Mouse (Mus musculus): ENCODE results near the gene Ptprg. TPM values are rescaled to one million over a fixed set of nuclear protein-coding genes. Genes with fewer than 3 reads are reported as not detected.
"Not testable (repeated sequence)": the region's sequence is repeated elsewhere in the genome, so short reads cannot be mapped to it uniquely, and the experiment has no call there.

Ptprg gene
- polyA plus RNA-seq, 1 experiment from 2014 or later = 34.4 TPM

DNA sequence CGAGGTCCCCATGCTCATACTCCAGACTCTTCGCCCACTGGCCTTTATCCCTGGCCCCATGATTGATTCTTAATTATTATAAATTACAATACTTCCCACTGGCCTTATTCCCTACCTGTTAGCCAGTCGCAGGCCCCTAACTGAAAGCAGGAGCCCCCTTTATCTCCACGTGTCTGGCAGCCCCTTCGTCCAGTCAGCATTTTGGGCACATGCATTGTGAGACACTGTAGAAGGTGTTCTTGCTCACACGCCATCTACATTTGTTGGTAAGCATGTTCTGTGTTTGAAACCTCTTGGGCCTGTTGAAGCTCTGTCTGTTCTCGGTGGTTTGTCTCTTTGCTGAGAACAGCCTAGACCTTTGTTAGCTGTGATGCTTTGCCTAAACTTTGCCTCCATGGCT, 259.0 kb downstream of the Ptprg start:
- no peak overlapping the region for H3K27ac ChIP-seq
- no peak overlapping the region for H3K9ac ChIP-seq
- no peak for ATAC-seq (ENCODE audit: insufficient number of reproducible peaks, insufficient read depth, low FRiP score, low TSS enrichment, low read depth)
- no peaks in the 10 kb centered on the region for H3K36me3 ChIP-seq
- no peak overlapping the region for H3K4me3 ChIP-seq
- H3K9me3 ChIP-seq = no peaks in the 10 kb centered on the region
- H3K4me1 ChIP-seq = peaks cover 16% of the 10 kb centered on the region
- H3K4me2 ChIP-seq = no peak overlapping the region
- no peaks in the 10 kb centered on the region for H3K27me3 ChIP-seq
- 86% methylated on average over 7 of the region's 7 CpGs for WGBS

DNA sequence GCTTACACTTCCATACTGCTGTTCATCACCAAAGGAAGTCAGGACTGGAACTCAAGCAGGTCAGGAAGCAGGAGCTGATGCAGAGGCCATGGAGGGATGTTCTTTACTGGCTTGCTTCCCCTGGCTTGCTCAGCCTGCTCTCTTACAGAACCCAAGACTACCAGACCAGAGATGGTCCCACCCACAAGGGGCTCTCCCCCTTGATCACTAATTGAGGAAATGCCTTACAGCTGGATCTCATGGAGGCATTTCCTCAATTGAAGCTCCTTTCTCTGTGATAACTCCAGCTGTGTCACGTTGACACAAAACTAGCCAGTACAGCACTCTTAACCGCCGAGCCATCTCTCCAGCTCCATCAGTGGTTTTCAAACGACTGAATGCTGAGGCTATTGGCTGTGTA, 261.5 kb downstream of the Ptprg start:
- H3K9ac ChIP-seq; H3K27ac ChIP-seq; H3K4me2 ChIP-seq; H3K4me3 ChIP-seq; H3K27me3 ChIP-seq; H3K36me3 ChIP-seq; H3K9me3 ChIP-seq; ATAC-seq (ENCODE audit: insufficient number of reproducible peaks, insufficient read depth, low FRiP score, low TSS enrichment, low read depth): not testable (repeated sequence)
- peaks cover 16% of the 10 kb centered on the region for H3K4me1 ChIP-seq
- 40% methylated on average over 4 of the region's 4 CpGs for WGBS

DNA sequence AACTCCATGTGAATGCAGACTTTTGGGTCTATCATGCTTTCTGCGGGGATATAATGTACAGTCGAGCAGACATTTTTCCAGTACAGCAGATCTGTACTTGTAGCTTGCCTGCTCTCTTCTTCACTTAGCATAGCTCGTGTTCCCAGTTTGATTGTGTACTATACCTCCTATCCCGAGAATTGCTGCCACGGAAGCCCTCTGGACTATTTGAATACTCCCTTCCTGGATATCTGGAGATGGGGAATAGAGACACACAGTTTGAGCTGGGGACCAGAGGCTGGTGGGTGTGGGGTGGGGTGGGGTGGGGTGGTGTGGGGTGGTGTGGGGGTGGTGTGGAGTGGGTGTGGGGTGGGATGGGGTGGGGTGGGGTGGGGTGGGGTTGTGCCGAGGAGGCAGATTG, 263.9 kb downstream of the Ptprg start:
- Histone ChIP-seq H3K9ac (no peak overlapping the region), H3K27ac (no peak overlapping the region), H3K4me3 (no peak overlapping the region), H3K36me3 (no peaks in the 10 kb centered on the region), H3K9me3 (no peaks in the 10 kb centered on the region), H3K4me2 (no peak overlapping the region), H3K4me1 (peaks cover 11% of the 10 kb centered on the region), H3K27me3 (no peaks in the 10 kb centered on the region)
- WGBS = 83% methylated on average over 6 of the region's 6 CpGs
- no peak for ATAC-seq (ENCODE audit: insufficient number of reproducible peaks, insufficient read depth, low FRiP score, low TSS enrichment, low read depth)

DNA sequence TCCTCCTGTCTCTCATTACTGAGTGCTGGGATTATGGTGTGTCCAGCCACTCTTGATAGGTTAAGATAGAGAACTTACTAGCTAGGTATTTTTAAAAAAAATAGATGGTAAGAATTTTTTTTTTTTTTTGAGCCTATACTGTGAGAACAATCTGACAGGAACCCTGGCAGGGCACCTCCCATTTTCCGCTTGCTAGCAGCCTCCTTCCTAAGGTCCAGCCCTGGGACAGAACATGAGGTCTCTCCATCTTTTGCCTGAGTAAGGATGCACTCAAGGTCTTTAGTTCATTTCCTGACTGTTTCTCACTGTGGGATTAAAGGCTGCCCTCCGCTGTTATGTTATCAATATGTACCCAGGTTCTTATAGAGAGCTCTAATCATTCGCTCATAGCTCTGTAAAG, 264.7 kb downstream of the Ptprg start:
- WGBS = 86% methylated on average over 3 of the region's 3 CpGs
- Histone ChIP-seq H3K9ac (no peak overlapping the region), H3K4me1 (peaks cover 16% of the 10 kb centered on the region), H3K4me3 (no peak overlapping the region), H3K9me3 (no peaks in the 10 kb centered on the region), H3K36me3 (no peaks in the 10 kb centered on the region), H3K27ac (no peak overlapping the region), H3K27me3 (no peaks in the 10 kb centered on the region), H3K4me2 (no peak overlapping the region)
- ATAC-seq (ENCODE audit: insufficient number of reproducible peaks, insufficient read depth, low FRiP score, low TSS enrichment, low read depth) = no peak

DNA sequence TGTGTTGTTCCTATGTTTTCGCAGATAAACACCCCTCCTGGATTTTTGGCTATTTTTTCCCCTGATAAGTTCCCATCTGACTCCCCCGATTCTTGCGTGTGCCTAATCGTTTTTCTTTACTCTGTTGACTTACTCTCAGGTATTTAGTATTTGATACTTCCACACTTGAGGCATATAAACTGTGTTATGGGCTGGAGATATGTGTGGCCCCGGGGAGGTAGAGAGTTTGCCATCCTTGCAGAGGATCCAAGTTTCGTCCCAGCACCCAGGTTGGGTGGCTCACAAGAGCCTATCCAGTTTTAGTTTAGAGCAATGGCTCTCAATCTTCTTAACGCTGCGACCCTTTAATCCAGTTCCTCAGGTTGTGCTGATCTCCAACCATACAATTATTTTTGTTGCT, 265.4 kb downstream of the Ptprg start:
- Histone ChIP-seq H3K27ac (no peak overlapping the region), H3K4me2 (no peak overlapping the region), H3K36me3 (no peaks in the 10 kb centered on the region), H3K4me1 (peaks cover 22% of the 10 kb centered on the region), H3K27me3 (no peaks in the 10 kb centered on the region), H3K4me3 (no peak overlapping the region), H3K9me3 (no peaks in the 10 kb centered on the region), H3K9ac (no peak overlapping the region)
- 88% methylated on average over 8 of the region's 8 CpGs for WGBS
- no peak for ATAC-seq (ENCODE audit: insufficient number of reproducible peaks, insufficient read depth, low FRiP score, low TSS enrichment, low read depth)

DNA sequence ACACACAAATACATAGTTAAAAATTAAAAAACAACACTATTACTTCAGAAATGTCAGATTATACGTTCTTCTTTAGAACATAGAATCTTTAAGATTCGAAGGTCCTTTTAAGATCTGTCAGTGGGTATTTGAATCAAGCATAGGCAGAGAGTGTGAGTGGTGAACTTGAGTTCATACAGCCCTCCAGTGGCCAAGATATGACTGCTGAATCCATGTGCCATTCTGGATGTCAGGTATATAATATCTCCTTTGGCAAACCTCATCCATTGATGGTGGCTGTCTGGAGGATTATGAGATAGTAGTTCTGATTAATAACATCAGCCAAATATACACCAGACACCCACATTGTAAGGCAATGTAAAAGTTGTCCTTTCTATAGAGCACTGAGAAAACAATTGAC, 266.0 kb downstream of the Ptprg start:
- H3K4me1 ChIP-seq = peaks cover 27% of the 10 kb centered on the region
- WGBS = 86% methylated on average over 2 of the region's 2 CpGs

DNA sequence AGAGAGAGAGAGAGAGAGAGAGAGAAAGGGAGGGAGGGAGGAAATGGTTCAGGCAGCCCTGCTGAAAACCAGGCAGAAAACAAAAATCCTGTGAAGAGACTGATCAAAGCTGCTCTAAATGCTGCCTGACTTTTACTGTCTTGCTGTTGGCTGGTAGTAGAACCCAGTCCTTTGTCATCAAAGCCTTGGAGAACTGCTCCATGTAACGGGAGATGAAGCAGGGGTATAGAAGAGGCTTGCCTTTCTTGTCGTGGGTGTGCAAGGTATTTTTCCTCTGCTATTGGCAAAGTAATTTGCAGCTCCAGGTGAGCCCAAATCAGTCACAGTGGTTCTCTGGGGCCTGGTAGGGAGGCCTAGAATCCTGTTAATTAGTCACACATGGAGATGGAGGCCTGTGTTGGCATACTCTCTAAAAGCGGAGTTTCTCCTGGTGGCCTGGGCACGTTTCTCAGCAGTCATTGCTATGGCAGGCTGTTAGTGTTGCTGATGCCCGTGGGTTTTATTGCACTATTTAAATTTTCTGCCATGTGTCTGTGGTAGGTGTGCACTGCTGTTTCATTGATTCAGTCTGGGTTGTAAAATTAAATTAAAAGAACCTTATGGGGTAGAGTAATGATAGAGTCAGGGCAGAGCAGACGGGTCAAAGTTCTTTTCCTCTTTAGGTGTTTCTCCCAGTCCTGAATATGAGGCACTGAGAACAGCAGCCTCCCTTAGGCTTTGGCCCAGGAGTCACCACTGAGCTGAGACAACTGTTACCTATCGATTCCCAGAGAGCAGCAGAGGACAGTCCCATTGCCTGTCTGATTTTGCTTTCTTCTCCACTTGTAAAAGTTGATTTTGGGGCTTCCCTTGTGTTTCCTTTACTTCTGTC, 269.7 kb downstream of the Ptprg start:
- no peak; the same call in 1 of the 2 replicates for ATAC-seq (ENCODE audit: insufficient number of reproducible peaks, insufficient read depth, low FRiP score, low TSS enrichment, low read depth)
- WGBS = 28% methylated on average over 7 of the region's 7 CpGs
- Histone ChIP-seq H3K9ac (0 out of 2 replicates have a peak overlapping the region, but pooled peaks have one; percentile 21), H3K27ac (peak overlapping the region; percentile 14; the same call in 1 of the 2 replicates), H3K4me1 (peaks cover 43% of the 10 kb centered on the region), H3K4me3 (no peak overlapping the region), H3K27me3 (no peaks in the 10 kb centered on the region), H3K4me2 (no peak overlapping the region), H3K9me3 (no peaks in the 10 kb centered on the region), H3K36me3 (no peaks in the 10 kb centered on the region)

More for the DNA sequence above, 266.0 kb downstream of the Ptprg start:
- ATAC-seq (ENCODE audit: insufficient number of reproducible peaks, insufficient read depth, low FRiP score, low TSS enrichment, low read depth) = no peak
- Histone ChIP-seq H3K9ac (no peak overlapping the region), H3K27ac (no peak overlapping the region), H3K4me3 (no peak overlapping the region), H3K9me3 (no peaks in the 10 kb centered on the region), H3K36me3 (no peaks in the 10 kb centered on the region), H3K4me2 (no peak overlapping the region), H3K27me3 (no peaks in the 10 kb centered on the region)

DNA sequence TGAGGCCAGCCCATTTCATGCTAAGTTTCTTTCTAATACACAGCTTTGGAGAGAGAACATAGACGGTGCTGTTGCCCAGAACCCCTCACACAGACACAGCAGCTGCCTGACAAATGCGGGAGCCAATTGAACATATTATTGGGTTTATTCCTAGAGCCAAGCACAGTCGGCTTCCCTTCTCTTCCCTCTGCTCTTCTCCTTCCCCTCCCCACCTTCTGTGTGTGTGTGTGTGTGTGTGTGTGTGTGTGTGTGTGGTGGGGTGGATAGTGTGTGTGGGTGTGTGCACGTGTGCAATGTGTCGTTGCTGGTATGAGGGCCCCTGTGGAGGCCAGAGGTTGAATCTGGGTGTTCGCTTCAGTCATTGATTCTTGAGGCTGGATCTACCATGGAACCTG, 270.4 kb downstream of the Ptprg start:
- 69% methylated on average over 6 of the region's 6 CpGs for WGBS
- H3K9ac ChIP-seq = no peak overlapping the region
- H3K9me3 ChIP-seq = no peaks in the 10 kb centered on the region
- no peak overlapping the region for H3K4me3 ChIP-seq
- H3K27ac ChIP-seq = peak overlapping the region; percentile 14; the same call in 1 of the 2 replicates
- H3K4me1 ChIP-seq = peaks cover 44% of the 10 kb centered on the region
- no peak for ATAC-seq (ENCODE audit: insufficient number of reproducible peaks, insufficient read depth, low FRiP score, low TSS enrichment, low read depth)
- H3K36me3 ChIP-seq = no peaks in the 10 kb centered on the region
- H3K27me3 ChIP-seq = no peaks in the 10 kb centered on the region
- no peak overlapping the region for H3K4me2 ChIP-seq

DNA sequence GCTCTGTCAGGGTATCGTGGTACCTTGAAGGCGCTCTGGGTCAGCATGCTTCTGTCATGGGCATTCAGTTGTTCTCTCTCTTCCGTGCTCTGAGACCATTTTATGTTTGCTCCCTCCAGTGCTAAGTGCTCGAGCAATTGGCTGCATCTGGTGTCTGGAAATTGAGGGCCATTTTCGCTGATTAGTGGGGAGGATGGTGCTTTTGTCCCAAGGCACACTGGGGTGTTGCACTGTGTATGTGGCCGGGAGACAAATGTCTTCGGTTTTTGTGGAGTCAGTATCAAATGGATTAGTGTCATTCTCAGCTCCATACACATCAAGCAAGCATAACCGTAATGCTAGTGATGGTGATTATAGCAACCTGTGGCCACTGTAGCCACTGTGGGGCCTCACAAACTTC, 271.6 kb downstream of the Ptprg start:
- no peak overlapping the region for H3K27ac ChIP-seq
- H3K9me3 ChIP-seq = no peaks in the 10 kb centered on the region
- H3K27me3 ChIP-seq = no peaks in the 10 kb centered on the region
- peak; percentile 52; the same call in 1 of the 2 replicates for ATAC-seq (ENCODE audit: insufficient number of reproducible peaks, insufficient read depth, low FRiP score, low TSS enrichment, low read depth)
- H3K36me3 ChIP-seq = no peaks in the 10 kb centered on the region
- H3K4me1 ChIP-seq = peaks cover 44% of the 10 kb centered on the region
- no peak overlapping the region for H3K9ac ChIP-seq
- no peak overlapping the region for H3K4me2 ChIP-seq
- 65% methylated on average over 8 of the region's 8 CpGs for WGBS
- H3K4me3 ChIP-seq = no peak overlapping the region

DNA sequence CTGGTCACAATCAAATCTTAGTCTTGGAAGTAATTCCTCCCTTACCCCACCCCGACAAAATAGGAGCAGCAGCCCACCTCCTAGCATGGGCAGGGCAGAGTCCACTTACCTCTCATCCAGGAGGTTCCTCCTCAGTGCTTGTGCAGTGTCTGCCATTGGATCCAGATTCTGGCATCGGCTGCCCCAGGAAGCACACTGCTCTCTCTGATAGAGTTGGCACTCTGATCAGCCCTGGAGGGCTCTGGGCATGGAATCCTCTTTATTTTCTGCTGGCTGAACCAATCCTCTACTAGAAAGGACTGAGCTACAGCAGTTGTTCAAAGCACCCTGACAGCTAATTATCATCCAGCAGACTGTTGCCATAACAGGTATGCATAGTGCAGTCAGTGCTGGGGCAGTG, 272.2 kb downstream of the Ptprg start:
- no peak overlapping the region for H3K4me3 ChIP-seq
- no peaks in the 10 kb centered on the region for H3K27me3 ChIP-seq
- ATAC-seq (ENCODE audit: insufficient number of reproducible peaks, insufficient read depth, low FRiP score, low TSS enrichment, low read depth) = no peak
- H3K4me2 ChIP-seq = no peak overlapping the region
- H3K27ac ChIP-seq = no peak overlapping the region
- no peak overlapping the region for H3K9ac ChIP-seq
- no peaks in the 10 kb centered on the region for H3K9me3 ChIP-seq
- peaks cover 41% of the 10 kb centered on the region for H3K4me1 ChIP-seq
- no peaks in the 10 kb centered on the region for H3K36me3 ChIP-seq
- WGBS = 71% methylated on average over 2 of the region's 2 CpGs

DNA sequence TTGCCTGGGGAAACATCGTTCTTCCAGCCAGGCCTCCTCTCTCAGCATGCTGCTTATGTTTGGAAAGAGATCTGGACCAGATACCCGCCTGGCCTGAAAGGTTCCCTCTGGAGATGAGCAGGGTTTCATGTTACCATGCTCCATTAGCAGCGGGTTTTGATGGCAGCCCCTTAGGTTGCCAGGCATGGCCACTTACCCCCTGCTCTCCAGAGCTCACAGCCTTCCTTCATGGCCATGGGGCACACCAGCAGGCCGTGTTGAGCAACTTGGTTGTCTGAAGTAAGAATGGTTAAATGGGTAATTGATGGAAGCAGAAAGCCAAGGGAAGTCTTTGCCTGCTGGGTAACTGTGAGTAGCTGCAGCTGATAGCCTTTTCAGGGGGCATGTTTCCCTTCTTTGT, 274.8 kb downstream of the Ptprg start:
- WGBS = 29% methylated on average over 4 of the region's 4 CpGs
- no peaks in the 10 kb centered on the region for H3K9me3 ChIP-seq
- no peak overlapping the region for H3K4me2 ChIP-seq
- H3K9ac ChIP-seq = no peak overlapping the region
- no peaks in the 10 kb centered on the region for H3K27me3 ChIP-seq
- no peaks in the 10 kb centered on the region for H3K36me3 ChIP-seq
- H3K4me3 ChIP-seq = no peak overlapping the region
- no peak overlapping the region for H3K27ac ChIP-seq
- ATAC-seq (ENCODE audit: insufficient number of reproducible peaks, insufficient read depth, low FRiP score, low TSS enrichment, low read depth) = no peak
- peaks cover 28% of the 10 kb centered on the region for H3K4me1 ChIP-seq

DNA sequence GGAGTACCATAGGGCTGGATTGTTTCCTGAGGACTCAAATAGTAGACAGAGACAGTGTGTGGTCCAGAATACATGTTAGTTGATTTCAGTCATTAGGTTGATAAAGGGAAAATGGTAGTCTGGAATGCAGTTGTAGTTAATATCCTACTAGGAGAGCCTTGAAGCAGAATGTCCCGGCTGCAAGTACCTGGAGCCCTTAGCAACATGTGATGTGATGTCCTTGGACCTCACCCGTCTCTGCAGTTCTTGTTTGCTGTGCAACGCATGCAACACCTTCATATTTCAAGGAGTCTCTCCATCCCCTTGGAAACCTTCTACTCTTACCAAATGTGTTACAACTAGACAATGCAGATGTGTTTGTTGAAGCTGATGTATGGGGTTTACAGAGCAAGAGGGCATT, 280.3 kb downstream of the Ptprg start:
- H3K4me1 ChIP-seq = no peaks in the 10 kb centered on the region
- no peaks in the 10 kb centered on the region for H3K27me3 ChIP-seq
- H3K4me2 ChIP-seq = no peak overlapping the region
- no peak overlapping the region for H3K4me3 ChIP-seq
- no peaks in the 10 kb centered on the region for H3K9me3 ChIP-seq
- H3K9ac ChIP-seq = no peak overlapping the region
- no peaks in the 10 kb centered on the region for H3K36me3 ChIP-seq
- 88% methylated on average over 3 of the region's 3 CpGs for WGBS
- H3K27ac ChIP-seq = no peak overlapping the region
- ATAC-seq (ENCODE audit: insufficient number of reproducible peaks, insufficient read depth, low FRiP score, low TSS enrichment, low read depth) = no peak

Measured in embryonic facial prominence, embryonic 13.5 days (tissue).